Mouse (Mus musculus) left cerebral cortex, adult 2 months (tissue): ENCODE data around the gene Slc45a2. TPM values are rescaled to one million over a fixed set of nuclear protein-coding genes. Genes with fewer than 3 reads are reported as not detected.
A peak's percentile ranks its signal among the peaks of the same experiment; 100 is the strongest.

Source experiments
- DNase-seq, 2 experiments: peaks; one replicate each; pipeline ENCODE4 v3.0.0; 2021 to 2022; ENCODE audit warnings: low spot score in 2 of 2, mixed read lengths in 1 of 2; ENCODE audit errors: extremely low spot score in 1 of 2
- H3K27ac ChIP-seq: fragments of 200-600 bp; 2 replicates; pipeline ENCODE4 v1.8.1; 2022
- H3K4me3 ChIP-seq: fragments of 200-600 bp; 2 replicates; pipeline ENCODE4 v1.8.1; 2022
- CTCF ChIP-seq: fragments of 200-600 bp; IDR thresholded peaks from 2 replicates; pipeline ENCODE4 v1.8.1; 2022; ENCODE audit warnings: antibody characterized with exemption, mild to moderate bottlenecking, moderate library complexity
- intact Hi-C: fragments of 180-260 bp; cut with DNase I; formaldehyde crosslinking; loops from one replicate; pipeline ENCODE4 v1.15.1; 2025
- total RNA-seq, 2 experiments: library from RNA; stranded (reverse); gene quantifications; 2 replicates each; pipeline ENCODE4 v1.2.3; 2021

Slc45a2 gene
- total RNA-seq, 2 experiments from 2014 or later, result 0.19 TPM; not detected in 1

DNA sequence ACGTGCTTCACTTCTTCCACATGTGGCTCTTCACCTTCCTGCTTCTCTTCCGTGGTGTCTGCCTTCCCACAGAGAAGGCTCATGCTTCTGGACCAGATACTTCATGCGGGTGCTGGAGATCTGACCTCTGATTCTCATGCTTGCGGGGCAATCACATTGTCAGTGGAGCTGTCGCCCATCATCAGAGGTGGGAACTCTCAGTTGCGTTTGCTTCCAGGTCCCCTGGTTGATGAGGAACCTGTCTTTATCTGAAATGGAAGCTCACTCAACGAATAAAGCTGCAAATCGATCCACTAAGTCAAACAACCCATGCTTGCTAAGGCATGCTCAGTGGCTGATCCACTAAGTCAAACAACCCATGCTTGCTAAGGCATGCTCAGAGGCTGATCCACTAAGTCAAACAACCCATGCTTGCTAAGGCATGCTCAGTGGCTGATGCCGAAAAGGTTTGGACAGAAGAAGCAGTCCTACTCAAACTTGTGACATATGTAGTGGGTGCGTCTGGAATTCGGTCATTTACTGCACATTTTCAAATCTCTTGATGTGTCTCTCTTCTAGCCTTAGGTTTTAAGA is 10.5 kb downstream of the Slc45a2 start:
- TF ChIP-seq CTCF, result no peak
- intact Hi-C loops, result no loop called here
- no peak for DNase-seq
- Histone ChIP-seq H3K4me3 (no peak overlapping the region), H3K27ac (no peak overlapping the region)

DNA sequence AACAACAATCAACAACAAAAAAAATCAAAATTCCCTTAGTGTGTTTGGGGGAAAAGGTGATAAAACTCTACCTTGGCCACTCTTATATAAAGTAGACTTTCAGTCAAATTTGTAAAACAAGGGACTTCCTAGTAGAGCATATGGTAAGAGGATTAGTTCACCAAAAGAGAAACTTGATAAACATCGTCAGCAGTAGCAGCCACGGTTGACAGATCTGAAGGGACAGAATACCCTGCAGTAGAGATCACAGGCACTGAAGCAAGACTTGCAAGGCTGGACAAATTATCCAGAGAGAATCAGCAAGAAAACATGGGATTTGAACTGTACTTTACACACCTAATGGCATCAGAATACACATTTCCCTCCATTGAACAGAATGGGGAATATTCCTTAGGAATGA is 14.4 kb downstream of the Slc45a2 start:
- no peak overlapping the region for H3K4me3 ChIP-seq
- no peak overlapping the region for H3K27ac ChIP-seq

DNA sequence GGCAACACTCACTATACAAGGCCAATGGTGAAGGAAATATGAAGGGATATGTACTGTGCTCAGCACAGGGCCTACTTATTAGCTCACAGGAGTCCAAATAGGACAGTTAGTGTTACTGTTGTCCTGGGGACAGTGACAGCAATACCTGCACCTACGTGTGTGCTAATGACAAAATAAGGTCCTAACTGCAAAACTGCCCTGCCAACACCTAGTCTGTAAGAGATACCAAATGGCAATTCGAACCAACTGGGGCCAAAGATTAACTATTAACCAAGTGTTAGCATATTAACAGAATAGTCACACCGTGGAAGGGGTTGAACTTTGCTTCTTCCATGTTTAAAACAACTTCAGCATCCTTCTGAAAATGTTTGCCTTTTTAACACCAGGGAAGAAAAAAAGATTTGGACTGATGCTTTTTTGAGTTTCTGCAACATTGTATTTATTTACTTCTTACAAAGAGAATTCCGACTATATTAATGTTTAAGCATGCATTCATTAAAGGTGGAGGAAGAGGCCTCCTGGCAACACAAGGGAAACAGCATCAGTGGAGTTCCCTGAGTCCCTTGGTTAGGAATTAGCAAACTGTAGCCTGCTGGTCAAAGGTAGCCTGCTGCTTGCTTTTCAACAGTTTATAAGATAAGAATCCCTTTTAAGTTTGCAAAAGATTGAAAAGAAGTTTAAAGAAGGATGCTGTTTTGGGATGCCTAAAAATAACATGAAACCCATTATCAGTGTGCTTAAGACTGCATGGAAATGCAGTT is 26.5 kb downstream of the Slc45a2 start:
- no peak for TF ChIP-seq CTCF
- no peak overlapping the region for H3K4me3 ChIP-seq
- intact Hi-C loops, result no loop called here
- DNase-seq, result no peak
- H3K27ac ChIP-seq, result no peak overlapping the region

More for the DNA sequence above, 14.4 kb downstream of the Slc45a2 start:
- intact Hi-C loops, result no loop called here
- DNase-seq, result no peak
- TF ChIP-seq CTCF, result no peak

DNA sequence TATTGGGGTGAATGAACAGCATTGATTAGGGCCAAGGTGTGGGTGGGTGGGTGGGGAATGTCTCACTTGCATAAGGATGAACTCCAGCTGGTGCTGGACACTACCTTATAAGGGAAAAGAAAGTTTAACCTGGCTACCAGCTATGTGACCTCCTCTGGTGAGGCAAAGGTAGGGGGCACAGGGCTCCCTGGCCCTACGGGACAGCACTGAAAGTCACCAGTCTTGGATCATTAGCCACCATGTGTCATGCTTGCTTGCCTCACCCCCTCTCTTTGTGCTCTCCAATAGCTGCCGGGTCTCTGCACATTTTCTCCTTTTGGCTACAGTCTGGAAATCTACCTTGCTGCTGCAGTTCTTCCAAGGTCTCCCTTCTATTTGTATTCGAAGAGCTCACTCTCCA is 29.7 kb downstream of the Slc45a2 start:
- Histone ChIP-seq H3K4me3 (no peak overlapping the region), H3K27ac (no peak overlapping the region)
- intact Hi-C loops, result no loop called here
- no peak for DNase-seq
- no peak for TF ChIP-seq CTCF

DNA sequence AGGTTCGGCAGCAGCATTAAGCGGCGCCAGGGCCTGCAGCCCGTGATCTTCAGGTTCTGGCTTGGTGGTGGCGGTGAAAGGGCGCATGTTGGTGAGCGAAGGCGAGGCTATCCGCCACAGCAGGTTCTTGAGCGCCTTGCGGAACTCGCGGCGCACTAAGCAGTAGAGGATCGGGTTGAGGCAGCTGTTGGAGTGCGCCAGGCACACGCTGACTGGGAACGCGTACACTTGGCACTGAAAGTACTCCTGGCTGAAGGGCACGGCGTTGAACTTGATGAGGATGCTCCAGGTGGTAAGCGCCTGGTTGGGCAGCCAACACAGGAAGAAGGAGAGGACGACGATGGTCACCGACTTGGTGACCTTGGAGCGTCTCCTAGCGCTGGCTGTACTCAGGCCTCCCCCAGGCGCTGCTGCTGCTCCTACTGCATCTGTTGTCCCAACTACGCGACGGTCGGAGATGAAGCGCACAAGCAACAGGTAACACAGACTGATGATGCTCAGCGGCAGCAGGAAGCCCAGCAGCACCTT is 35.5 kb downstream of the Slc45a2 start:
- intact Hi-C loops, result loop anchor here (5.0 kb wide), 1 partner anchor 361 kb away; the partner anchor contains the start of gene Tars
- Histone ChIP-seq H3K27ac (no peak overlapping the region), H3K4me3 (peak overlapping the region; percentile 39; the same call in 1 of the 2 replicates)
- no peak for DNase-seq
- TF ChIP-seq CTCF, result no peak

DNA sequence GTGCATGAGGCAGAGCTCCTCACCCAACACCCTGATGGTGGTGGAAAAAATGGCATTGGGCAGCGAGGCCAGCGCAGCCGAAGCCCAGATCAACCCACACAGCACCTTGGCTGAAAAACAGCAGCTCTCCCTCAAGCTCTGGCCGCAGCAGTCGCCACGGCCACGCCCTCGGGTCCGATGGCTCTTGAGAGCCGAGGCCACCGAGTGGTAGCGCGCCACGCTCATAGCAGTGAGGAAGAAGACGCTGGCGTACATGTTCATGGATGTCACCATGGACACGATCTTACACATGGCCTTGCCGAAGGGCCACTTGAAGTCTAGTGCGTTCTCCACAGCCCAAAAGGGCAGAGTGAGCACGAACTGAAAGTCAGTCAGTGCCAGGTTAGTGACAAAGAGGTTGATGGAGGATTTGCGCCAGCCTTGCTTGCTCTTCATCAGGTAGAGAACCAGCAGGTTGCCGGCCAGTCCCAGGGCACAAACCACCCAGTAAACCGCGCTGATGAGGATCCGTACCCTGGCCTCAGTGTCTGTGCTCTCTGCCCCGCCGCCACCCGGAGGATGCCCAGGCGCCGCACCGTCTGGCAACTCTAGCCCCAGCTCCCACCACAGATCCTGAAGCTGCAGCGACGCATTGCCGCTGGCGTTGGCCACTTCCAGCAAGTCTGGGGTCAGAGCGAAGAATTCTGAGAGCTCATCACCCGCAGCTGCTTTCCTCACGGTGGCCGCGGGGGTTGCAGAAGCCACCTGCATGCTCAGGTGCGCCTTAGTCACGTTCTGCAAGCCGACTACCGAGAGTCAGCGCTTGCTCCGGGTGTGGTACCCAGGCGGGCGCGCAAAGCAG is 36.2 kb downstream of the Slc45a2 start:
- DNase-seq, result peak in 1 of 2 experiments; percentile 14
- TF ChIP-seq CTCF, result no peak
- intact Hi-C loops, result loop anchor here (5.0 kb wide), 1 partner anchor 361 kb away; the partner anchor contains the start of gene Tars
- Histone ChIP-seq H3K4me3 (peak overlapping the region; percentile 39), H3K27ac (no peak overlapping the region)

DNA sequence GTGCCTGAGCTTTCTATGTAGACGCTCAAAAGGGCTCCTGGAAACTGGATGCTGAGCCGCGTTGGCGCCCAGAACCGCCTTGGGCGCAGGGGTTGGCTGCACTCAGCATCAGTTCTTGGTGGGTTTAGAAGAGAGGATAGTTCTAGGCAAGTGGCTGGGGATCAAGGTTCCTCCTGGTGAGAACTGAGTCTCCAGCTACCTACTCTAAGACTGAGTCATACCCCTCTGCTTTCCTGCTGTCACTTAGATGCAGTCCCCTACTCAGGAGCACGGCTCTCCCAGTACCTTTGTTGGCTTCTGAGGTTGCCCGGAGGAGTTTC is 36.8 kb downstream of the Slc45a2 start:
- peak overlapping the region; percentile 39 for H3K4me3 ChIP-seq
- H3K27ac ChIP-seq, result no peak overlapping the region
- peak; percentile 19 to 23 for DNase-seq
- intact Hi-C loops, result loop anchor here (5.0 kb wide), 1 partner anchor 360 kb away; the partner anchor contains the start of gene Tars
- no peak for TF ChIP-seq CTCF

DNA sequence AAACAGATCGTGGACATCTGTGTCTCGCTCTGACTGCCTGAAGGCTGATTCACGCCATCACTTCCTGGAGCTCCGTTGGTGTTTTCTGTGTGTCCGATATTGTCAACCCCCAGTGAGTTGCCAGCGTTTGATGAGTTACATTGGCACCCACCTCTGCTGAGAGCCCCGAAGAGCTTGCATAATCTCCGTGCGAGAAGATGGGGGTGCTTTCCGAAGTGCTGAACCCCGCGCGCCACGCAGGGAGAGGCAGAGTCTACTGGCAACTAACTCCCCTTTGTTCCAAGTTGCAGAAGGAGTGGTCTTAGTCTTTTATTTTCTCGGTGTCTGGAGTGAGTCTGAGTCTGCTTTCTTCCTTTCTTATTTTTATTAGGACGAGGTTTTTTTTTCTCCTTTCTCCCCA is 37.2 kb downstream of the Slc45a2 start, which contains the start of gene Rxfp3:
TSS of gene Rxfp3 (minus strand) at position 281 of the 400 bp plus-strand sequence.
- peak; percentile 16 to 20 for DNase-seq

DNA sequence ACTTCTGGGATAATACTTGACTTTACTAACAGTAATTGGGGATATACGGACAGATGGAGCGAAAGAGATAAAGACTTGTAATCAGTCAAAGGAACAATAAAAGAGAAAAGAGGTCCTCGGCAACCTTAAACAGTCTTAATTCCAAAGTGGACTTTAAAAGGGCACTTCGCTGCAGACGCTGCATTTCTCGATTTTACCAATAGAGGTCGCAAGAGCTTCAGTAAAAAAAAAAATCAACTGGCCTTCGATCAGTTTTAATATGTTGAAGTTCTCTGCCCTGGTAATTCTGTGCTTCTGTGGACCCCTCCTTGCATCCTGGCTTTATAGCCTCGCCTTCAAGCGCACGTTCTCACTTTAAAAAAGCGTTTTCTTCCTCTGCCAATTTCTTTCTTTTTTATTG is 38.0 kb downstream of the Slc45a2 start:
- peak; percentile 29 to 43 for DNase-seq
- intact Hi-C loops, result loop anchor here (1.0 to 5.0 kb wide), 3 partner anchors 282 to 359 kb away; partner anchors contain the start of gene Tars
- peak; percentile 88 for TF ChIP-seq CTCF
- Histone ChIP-seq H3K27ac (no peak overlapping the region), H3K4me3 (no peak overlapping the region)

More for the DNA sequence above, 37.2 kb downstream of the Slc45a2 start, which contains the start of gene Rxfp3:
- Histone ChIP-seq H3K4me3 (peak within 1 kb of the TSS; percentile 39), H3K27ac (no peak within 1 kb of the TSS)
- intact Hi-C loops, result loop anchor here (1.0 to 5.0 kb wide), 3 partner anchors 283 to 360 kb away; partner anchors contain the start of gene Tars
- TF ChIP-seq CTCF, result no peak

DNA sequence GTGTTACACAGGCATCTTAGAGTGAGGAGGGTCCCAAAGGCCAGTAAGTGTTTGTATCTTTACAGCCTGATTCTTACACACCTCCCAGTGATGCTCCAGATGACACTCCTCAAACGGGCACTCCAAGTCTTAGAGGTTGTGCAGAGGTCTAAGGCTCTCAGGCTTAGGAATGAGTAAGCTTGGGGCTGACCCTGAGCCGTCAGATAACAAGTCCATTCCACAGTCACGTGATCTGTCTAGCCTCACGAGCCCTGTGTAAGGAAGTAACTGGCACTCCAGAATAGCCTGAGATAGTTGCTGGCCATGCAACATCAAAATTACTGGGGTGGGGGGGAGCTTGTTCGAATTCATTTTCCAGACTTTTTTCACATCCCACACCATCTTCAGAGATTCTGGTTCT is 39.5 kb downstream of the Slc45a2 start:
- TF ChIP-seq CTCF, result no peak
- Histone ChIP-seq H3K27ac (no peak overlapping the region), H3K4me3 (no peak overlapping the region)
- DNase-seq, result no peak
- intact Hi-C loops, result no loop called here

DNA sequence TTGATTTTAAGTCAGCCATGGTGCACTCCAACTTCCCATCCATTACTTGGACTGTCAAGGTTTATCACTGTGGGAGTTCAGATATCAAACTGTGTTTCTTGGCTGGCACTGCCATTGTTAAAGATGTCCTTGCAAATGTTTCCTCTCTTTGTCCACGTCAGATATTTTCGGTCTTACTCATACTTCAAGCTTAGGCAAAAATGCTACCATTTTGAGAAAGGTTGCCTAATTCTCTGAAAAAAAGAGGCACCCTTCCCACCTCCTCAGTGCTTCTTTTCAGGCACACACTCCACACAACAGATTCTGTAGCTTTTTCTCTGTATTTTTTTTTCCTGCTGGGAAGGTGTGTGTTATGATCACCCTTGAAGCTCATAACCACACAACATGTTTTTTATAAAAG is 40.7 kb downstream of the Slc45a2 start:
- no peak overlapping the region for H3K4me3 ChIP-seq

More for the DNA sequence above, 40.7 kb downstream of the Slc45a2 start:
- intact Hi-C loops, result no loop called here
- DNase-seq, result no peak
- H3K27ac ChIP-seq, result no peak overlapping the region
- TF ChIP-seq CTCF, result no peak
